Mouse (Mus musculus): ENCODE measurements around the gene Sstr5.

GRCm38 (mm10) chr17:25497013-25497412 lies at the start of gene Sstr5:
- TF ChIP-seq POLR2A (IDR thresholded peaks at IDR 0.05; ENCODE audit: low read depth, low read length) (no peak), CTCF (IDR thresholded peaks at IDR 0.05; ENCODE audit: borderline replicate concordance, insufficient read depth, low read length) (no peak)

Data from embryonic fibroblast, embryonic 13.5 days (primary cell).